Mouse (Mus musculus) liver, embryonic 12.5 days (tissue): ENCODE measurements around the gene 1700017N19Rik. TPM values are rescaled to one million over a fixed set of nuclear protein-coding genes. Genes with fewer than 3 reads are reported as not detected.
A peak's percentile ranks its signal among the peaks of the same experiment; 100 is the strongest.

Experiments used
- ATAC-seq: fragments of 200-750 bp; cut with Nextera tagmentation; 2 replicates; pipeline ENCODE4 v1.8.0; 2017; ENCODE audit warnings: moderate number of reproducible peaks, mild to moderate bottlenecking, moderate library complexity
- H3K27ac ChIP-seq: fragments of 300-500 bp; sonication (generic); 2 replicates; pipeline ENCODE4 v1.5.1; 2016; ENCODE audit warnings: mild to moderate bottlenecking
- H3K27me3 ChIP-seq: fragments of 300-500 bp; sonication (generic); replicated peaks from 2 replicates; pipeline ENCODE4 v1.6.1; 2016; ENCODE audit warnings: mild to moderate bottlenecking, moderate library complexity
- H3K36me3 ChIP-seq: fragments of 300-500 bp; sonication (generic); 2 replicates; pipeline ENCODE4 v1.6.1; 2016; ENCODE audit warnings: mild to moderate bottlenecking, moderate library complexity
- H3K4me1 ChIP-seq: fragments of 300-500 bp; sonication (generic); 2 replicates; pipeline ENCODE4 v1.6.1; 2016
- H3K4me2 ChIP-seq: fragments of 300-500 bp; sonication (generic); 2 replicates; pipeline ENCODE4 v1.6.1; 2016; ENCODE audit warnings: mild to moderate bottlenecking, moderate library complexity
- H3K4me3 ChIP-seq: fragments of 300-500 bp; sonication (generic); 2 replicates; pipeline ENCODE4 v1.5.1; 2016; ENCODE audit warnings: mild to moderate bottlenecking, moderate library complexity
- H3K9ac ChIP-seq: fragments of 300-500 bp; sonication (generic); 2 replicates; pipeline ENCODE4 v1.6.1; 2016; ENCODE audit warnings: mild to moderate bottlenecking, moderate library complexity
- H3K9me3 ChIP-seq: fragments of 300-500 bp; sonication (generic); replicated peaks from 2 replicates; pipeline ENCODE4 v1.6.1; 2016; ENCODE audit warnings: mild to moderate bottlenecking, moderate library complexity
- WGBS: fragments of 180-500 bp; shearing (Covaris S2); methylation state at CpG from one replicate; pipeline ENCODE4 v1.1.7; 2016; ENCODE audit not compliant: insufficient replicate concordance; 5-methylcytosine and 5-hydroxymethylcytosine counted together
- polyA plus RNA-seq: library from polyadenylated mRNA; unstranded; fragments of >200 nt; fragmentation: Nextera tagmentation; extraction: Ambion mirVana; gene quantifications from 2 replicates; pipeline ENCODE4 v1.2.1, GENCODE M21; 2016

The 1700017N19Rik gene
- polyA plus RNA-seq, 1 experiment from 2014 or later, result not detected

GRCm38 (mm10) chr10:100603511-100603910 is 13.2 kb downstream of the 1700017N19Rik start:
- ATAC-seq, result no peak
- H3K4me3 ChIP-seq, result no peak overlapping the region
- H3K9me3 ChIP-seq, result no peaks in the 10 kb centered on the region
- no peaks in the 10 kb centered on the region for H3K36me3 ChIP-seq
- H3K27me3 ChIP-seq, result no peaks in the 10 kb centered on the region
- no peak overlapping the region for H3K27ac ChIP-seq
- no peak overlapping the region for H3K9ac ChIP-seq
- 78% methylated on average over 9 of the region's 9 CpGs for WGBS
- H3K4me2 ChIP-seq, result no peak overlapping the region
- H3K4me1 ChIP-seq, result no peaks in the 10 kb centered on the region

DNA sequence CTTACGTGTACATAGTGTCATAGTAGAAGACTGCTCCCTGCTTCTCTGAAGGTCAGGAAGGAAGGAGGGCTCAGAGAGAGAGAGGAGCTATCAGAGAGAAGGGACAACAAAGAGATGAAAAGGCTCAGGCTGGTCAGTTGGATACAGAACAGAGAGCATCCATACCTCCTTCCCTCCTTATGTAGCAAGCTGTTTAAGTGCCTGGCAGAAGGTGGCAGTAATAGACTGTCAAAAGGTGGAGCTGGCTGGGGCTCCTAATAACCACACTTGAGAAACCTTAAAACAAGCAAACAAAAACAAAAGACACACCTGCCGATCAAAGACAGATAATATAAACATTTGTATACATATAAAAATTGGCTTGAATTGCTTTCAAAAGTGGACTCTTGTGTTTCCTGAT is 14.0 kb downstream of the 1700017N19Rik start:
- ATAC-seq, result no peak
- no peaks in the 10 kb centered on the region for H3K4me1 ChIP-seq
- H3K4me3 ChIP-seq, result no peak overlapping the region
- H3K27ac ChIP-seq, result no peak overlapping the region
- H3K9ac ChIP-seq, result no peak overlapping the region
- H3K27me3 ChIP-seq, result no peaks in the 10 kb centered on the region
- no peaks in the 10 kb centered on the region for H3K9me3 ChIP-seq
- no peak overlapping the region for H3K4me2 ChIP-seq
- no peaks in the 10 kb centered on the region for H3K36me3 ChIP-seq
- WGBS, result 68% methylated on average over 2 of the region's 2 CpGs

GRCm38 (mm10) chr10:100617233-100617903 is 27.1 kb downstream of the 1700017N19Rik start:
- H3K27ac ChIP-seq, result no peak overlapping the region
- ATAC-seq, result no peak
- WGBS, result 65% methylated on average over 6 of the region's 6 CpGs
- H3K4me1 ChIP-seq, result no peaks in the 10 kb centered on the region
- H3K4me3 ChIP-seq, result no peak overlapping the region
- no peak overlapping the region for H3K9ac ChIP-seq
- H3K9me3 ChIP-seq, result no peaks in the 10 kb centered on the region
- H3K36me3 ChIP-seq, result no peaks in the 10 kb centered on the region
- H3K4me2 ChIP-seq, result no peak overlapping the region
- no peaks in the 10 kb centered on the region for H3K27me3 ChIP-seq

DNA sequence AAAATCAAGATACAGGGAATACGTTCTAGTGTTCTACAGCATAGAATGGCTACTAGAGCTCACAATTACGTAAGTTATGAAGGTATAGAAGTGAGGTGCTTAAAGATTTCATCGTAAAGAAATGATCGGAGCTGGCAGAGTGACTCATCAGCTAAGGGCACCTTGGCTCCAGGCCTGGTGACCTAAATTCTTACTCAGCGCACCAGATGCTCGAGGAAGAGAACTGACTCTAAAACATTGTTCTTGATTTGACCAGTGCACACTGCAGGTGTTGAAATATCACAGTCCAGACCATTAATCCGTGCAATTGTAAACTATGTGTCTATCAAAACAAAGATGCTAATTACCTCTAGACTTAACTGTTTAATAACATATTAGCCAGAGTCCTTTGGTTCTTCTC is 29.2 kb downstream of the 1700017N19Rik start:
- Histone ChIP-seq H3K9ac (no peak overlapping the region), H3K4me2 (no peak overlapping the region), H3K27me3 (no peaks in the 10 kb centered on the region), H3K9me3 (no peaks in the 10 kb centered on the region), H3K27ac (no peak overlapping the region), H3K4me3 (no peak overlapping the region), H3K36me3 (no peaks in the 10 kb centered on the region), H3K4me1 (no peaks in the 10 kb centered on the region)
- 78% methylated on average over 7 of the region's 7 CpGs for WGBS
- ATAC-seq, result no peak

DNA sequence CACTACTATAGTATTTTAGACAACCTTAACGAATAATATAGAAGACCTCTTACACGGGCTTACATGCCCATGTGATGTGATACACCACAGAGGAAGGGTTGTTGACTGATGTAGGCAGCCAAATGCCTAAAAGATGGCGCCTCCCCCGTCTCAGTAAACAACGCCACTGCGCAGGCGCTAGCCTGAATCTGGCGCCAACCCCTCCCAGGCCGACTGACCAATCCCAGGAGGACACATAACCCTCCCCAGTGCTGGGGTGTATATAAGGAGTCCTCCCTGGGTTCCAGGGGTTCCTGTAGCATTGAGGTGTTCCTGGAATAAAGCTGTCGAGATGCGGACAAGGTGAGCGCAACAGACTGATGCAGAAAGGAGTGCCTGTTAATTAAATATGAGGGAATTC is 29.8 kb downstream of the 1700017N19Rik start:
- H3K27ac ChIP-seq, result no peak overlapping the region
- no peaks in the 10 kb centered on the region for H3K9me3 ChIP-seq
- no peaks in the 10 kb centered on the region for H3K36me3 ChIP-seq
- H3K4me2 ChIP-seq, result no peak overlapping the region
- H3K27me3 ChIP-seq, result no peaks in the 10 kb centered on the region
- WGBS, result 79% methylated on average over 12 of the region's 12 CpGs
- H3K4me3 ChIP-seq, result no peak overlapping the region
- no peak for ATAC-seq
- no peaks in the 10 kb centered on the region for H3K4me1 ChIP-seq
- H3K9ac ChIP-seq, result no peak overlapping the region

GRCm38 (mm10) chr10:100622494-100622893 is 32.2 kb downstream of the 1700017N19Rik start:
- 61% methylated on average over 3 of the region's 3 CpGs for WGBS
- no peaks in the 10 kb centered on the region for H3K27me3 ChIP-seq
- H3K36me3 ChIP-seq, result no peaks in the 10 kb centered on the region
- ATAC-seq, result no peak
- H3K4me1 ChIP-seq, result no peaks in the 10 kb centered on the region
- no peak overlapping the region for H3K27ac ChIP-seq
- no peak overlapping the region for H3K9ac ChIP-seq
- no peak overlapping the region for H3K4me3 ChIP-seq
- H3K9me3 ChIP-seq, result no peaks in the 10 kb centered on the region
- H3K4me2 ChIP-seq, result no peak overlapping the region

GRCm38 (mm10) chr10:100629762-100630438 is 39.6 kb downstream of the 1700017N19Rik start:
- Histone ChIP-seq H3K4me3 (peak overlapping the region; percentile 1; the same call in 1 of the 2 replicates), H3K27ac (no peak overlapping the region), H3K27me3 (no peaks in the 10 kb centered on the region), H3K4me1 (no peaks in the 10 kb centered on the region), H3K4me2 (peak overlapping the region; percentile 23; the same call in 1 of the 2 replicates), H3K9me3 (no peaks in the 10 kb centered on the region), H3K36me3 (no peaks in the 10 kb centered on the region), H3K9ac (no peak overlapping the region)
- ATAC-seq, result no peak
- WGBS, result 23% methylated on average over 20 of the region's 20 CpGs

GRCm38 (mm10) chr10:100642887-100643286 is 52.6 kb downstream of the 1700017N19Rik start:
- Histone ChIP-seq H3K4me1 (no peaks in the 10 kb centered on the region), H3K27me3 (no peaks in the 10 kb centered on the region), H3K27ac (no peak overlapping the region), H3K9ac (no peak overlapping the region), H3K4me3 (no peak overlapping the region), H3K9me3 (no peaks in the 10 kb centered on the region), H3K36me3 (no peaks in the 10 kb centered on the region), H3K4me2 (no peak overlapping the region)
- no peak for ATAC-seq
- 41% methylated on average over 3 of the region's 3 CpGs for WGBS

GRCm38 (mm10) chr10:100645331-100645935 is 55.1 kb downstream of the 1700017N19Rik start:
- Histone ChIP-seq H3K27me3 (no peaks in the 10 kb centered on the region), H3K9ac (no peak overlapping the region), H3K4me2 (no peak overlapping the region), H3K4me3 (no peak overlapping the region), H3K27ac (no peak overlapping the region), H3K4me1 (no peaks in the 10 kb centered on the region), H3K36me3 (no peaks in the 10 kb centered on the region), H3K9me3 (no peaks in the 10 kb centered on the region)
- ATAC-seq, result no peak
- 79% methylated on average over 4 of the region's 4 CpGs for WGBS

DNA sequence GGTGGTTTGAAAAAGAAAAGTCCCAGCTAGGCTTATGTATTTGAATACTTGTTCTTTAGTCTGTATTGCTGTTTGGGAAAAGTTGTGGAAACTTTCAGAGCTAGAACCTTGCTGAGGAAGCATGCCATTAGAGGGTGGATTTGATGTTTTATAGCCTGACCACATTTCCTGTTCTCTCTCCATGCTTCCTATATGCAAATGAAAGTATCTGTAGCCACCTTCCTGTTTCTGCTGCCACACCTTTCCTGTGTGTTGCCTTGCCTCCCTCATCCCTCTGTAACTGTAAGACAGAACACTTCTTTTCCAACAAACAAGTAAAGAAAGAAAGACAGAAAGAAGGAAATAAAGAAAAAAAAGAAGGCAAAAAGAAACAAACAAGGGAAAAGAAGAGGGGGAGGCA is 63.9 kb downstream of the 1700017N19Rik start:
- no peak overlapping the region for H3K9ac ChIP-seq
- no peaks in the 10 kb centered on the region for H3K9me3 ChIP-seq
- no peak for ATAC-seq

GRCm38 (mm10) chr10:100661970-100662590 is 71.8 kb downstream of the 1700017N19Rik start:
- WGBS, result 67% methylated on average over 2 of the region's 2 CpGs
- no peaks in the 10 kb centered on the region for H3K27me3 ChIP-seq
- H3K4me2 ChIP-seq, result no peak overlapping the region
- no peak for ATAC-seq
- no peaks in the 10 kb centered on the region for H3K36me3 ChIP-seq
- no peak overlapping the region for H3K4me3 ChIP-seq
- no peak overlapping the region for H3K27ac ChIP-seq
- H3K4me1 ChIP-seq, result no peaks in the 10 kb centered on the region
- H3K9me3 ChIP-seq, result no peaks in the 10 kb centered on the region
- H3K9ac ChIP-seq, result no peak overlapping the region

More for the DNA sequence above, 63.9 kb downstream of the 1700017N19Rik start:
- Histone ChIP-seq H3K4me3 (no peak overlapping the region), H3K4me2 (no peak overlapping the region), H3K27me3 (no peaks in the 10 kb centered on the region), H3K27ac (no peak overlapping the region), H3K4me1 (no peaks in the 10 kb centered on the region), H3K36me3 (no peaks in the 10 kb centered on the region)
